Mouse (Mus musculus) heart, adult 2 months (tissue): ENCODE measurements around the gene Nr0b2.

ENCODE experiments used
- CTCF ChIP-seq: fragments of 200-600 bp; IDR thresholded peaks from 2 replicates; pipeline ENCODE4 v1.8.1; 2022; ENCODE audit warnings: antibody characterized with exemption, mild to moderate bottlenecking, moderate library complexity
- EP300 ChIP-seq: fragments of 200-500 bp; IDR thresholded peaks from 2 replicates; pipeline ENCODE4 v1.6.1; 2011; ENCODE audit warnings: low read depth, low read length, control low read depth; ENCODE audit not compliant: insufficient read depth

DNA sequence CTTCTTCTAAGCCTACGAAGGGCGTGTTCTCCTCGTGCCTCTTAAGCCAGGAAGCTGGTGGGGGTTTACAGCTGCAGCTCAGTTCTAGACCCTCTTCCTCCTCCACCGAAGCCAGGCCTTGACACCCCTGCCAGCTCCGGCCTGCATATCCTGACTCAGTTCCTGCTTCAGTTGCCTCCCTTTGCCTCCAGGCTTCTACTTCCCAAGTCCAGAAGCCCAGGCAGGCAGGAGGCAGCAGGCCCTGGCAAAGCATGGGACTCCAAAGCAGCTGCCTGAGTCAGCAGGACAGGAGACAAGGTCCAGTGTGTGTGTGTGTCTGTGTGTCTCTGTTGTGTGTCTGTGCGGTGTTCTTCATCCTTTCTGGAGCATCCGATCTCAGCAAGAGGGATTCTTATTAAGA lies 51.0 kb downstream of the Nr0b2 start:
- no peak for TF ChIP-seq EP300
- TF ChIP-seq CTCF, result no peak
